8 mouse cellular contexts compared by ENCODE assay signal in genomic region chr1:131770656-131771055, GRCm38 (mm10). TPM values are rescaled to one million over a fixed set of nuclear protein-coding genes. Genes with fewer than 3 reads are reported as not detected.
DNase-seq lines count a peak whose midpoint lies in the region; ATAC-seq and TF ChIP-seq lines count a peak whose summit lies in the region.
"Had no signal": no experiment of that assay in that cellular context is flagged by ENCODE, and none has a peak within 500 bp of the region (broad histone marks: within the 10 kb centered on the region; RNA-seq: fewer than 3 reads in every experiment).

No protein-coding gene starts in this region.

- no peak overlapping the region for H3K27ac ChIP-seq in kidney, embryonic 16.5 days (ENCODE audit: low read length)
- peak overlapping the region; percentile 51; the same call in 1 of the 2 replicates for H3K27ac ChIP-seq in forebrain, embryonic 12.5 days
- H3K27ac ChIP-seq in heart, postnatal 0 days (ENCODE audit: low read depth): peak overlapping the region; percentile 83
- H3K27ac ChIP-seq in stomach, postnatal 0 days (replicated peaks): no peak overlapping the region
- H3K27ac ChIP-seq: midbrain, embryonic 12.5 days had no signal

- no peak overlapping the region for H3K4me2 ChIP-seq in kidney, embryonic 16.5 days (replicated peaks; ENCODE audit: low read depth, low read length)
- no peak overlapping the region for H3K4me2 ChIP-seq in forebrain, embryonic 12.5 days
- H3K4me2 ChIP-seq in heart, postnatal 0 days (ENCODE audit: low read depth, low read length): no peak overlapping the region
- H3K4me2 ChIP-seq in stomach, postnatal 0 days (replicated peaks; ENCODE audit: low read depth): no peak overlapping the region
- H3K4me2 ChIP-seq: midbrain, embryonic 12.5 days had no signal

- ATAC-seq in kidney, embryonic 16.5 days (ENCODE audit: low FRiP score, low TSS enrichment): no peak
- peak; percentile 63; the same call in 1 of the 2 replicates for ATAC-seq in forebrain, embryonic 12.5 days (ENCODE audit: low FRiP score)
- peak; percentile 91 for ATAC-seq in heart, postnatal 0 days (ENCODE audit: insufficient read depth, low read depth)
- ATAC-seq in stomach, postnatal 0 days (ENCODE audit: low FRiP score, low TSS enrichment): no peak

- peak; percentile 26 for TF ChIP-seq CTCF in heart, postnatal 0 days (IDR thresholded peaks at IDR 0.05; ENCODE audit: low read depth)
- TF ChIP-seq CTCF in stomach, postnatal 0 days (IDR thresholded peaks at IDR 0.05; ENCODE audit: low read depth): no peak

- 61% methylated on average over 4 of the region's 4 CpGs for WGBS in kidney, embryonic 16.5 days
- WGBS in forebrain, embryonic 12.5 days: 37% methylated on average over 4 of the region's 4 CpGs
- 38% methylated on average over 4 of the region's 4 CpGs for WGBS in heart, postnatal 0 days
- WGBS in stomach, postnatal 0 days: 55% methylated on average over 4 of the region's 4 CpGs

- no peaks in the 10 kb centered on the region for H3K9me3 ChIP-seq in kidney, embryonic 16.5 days (ENCODE audit: low read length)
- H3K9me3 ChIP-seq in forebrain, embryonic 12.5 days: no peaks in the 10 kb centered on the region
- no peaks in the 10 kb centered on the region for H3K9me3 ChIP-seq in heart, postnatal 0 days (replicated peaks; ENCODE audit: control insufficient read depth, low read length)
- H3K9me3 ChIP-seq in stomach, postnatal 0 days (ENCODE audit: control insufficient read depth, low read length): no peaks in the 10 kb centered on the region
- H3K9me3 ChIP-seq: midbrain, embryonic 12.5 days had no signal

- H3K27me3 ChIP-seq in kidney, embryonic 16.5 days (ENCODE audit: insufficient read depth, low read length): no peaks in the 10 kb centered on the region
- H3K27me3 ChIP-seq in forebrain, embryonic 12.5 days: no peaks in the 10 kb centered on the region
- no peaks in the 10 kb centered on the region for H3K27me3 ChIP-seq in heart, postnatal 0 days (ENCODE audit: control insufficient read depth, insufficient read depth, low read length)
- H3K27me3 ChIP-seq in stomach, postnatal 0 days (ENCODE audit: control insufficient read depth, insufficient read depth, low read length): no peaks in the 10 kb centered on the region
- H3K27me3 ChIP-seq: midbrain, embryonic 12.5 days had no signal

- no peaks in the 10 kb centered on the region for H3K36me3 ChIP-seq in kidney, embryonic 16.5 days (ENCODE audit: insufficient read depth, low read length)
- H3K36me3 ChIP-seq in forebrain, embryonic 12.5 days (replicated peaks): no peaks in the 10 kb centered on the region
- H3K36me3 ChIP-seq in heart, postnatal 0 days (replicated peaks; ENCODE audit: control insufficient read depth, insufficient read depth, low read length): no peaks in the 10 kb centered on the region
- H3K36me3 ChIP-seq in stomach, postnatal 0 days (ENCODE audit: control insufficient read depth, insufficient read depth, low read length): no peaks in the 10 kb centered on the region
- H3K36me3 ChIP-seq: midbrain, embryonic 12.5 days had no signal

- H3K4me1 ChIP-seq in kidney, embryonic 16.5 days (ENCODE audit: insufficient read depth, low read length): no peaks in the 10 kb centered on the region
- peaks cover 6% of the 10 kb centered on the region for H3K4me1 ChIP-seq in forebrain, embryonic 12.5 days
- H3K4me1 ChIP-seq in heart, postnatal 0 days (ENCODE audit: control insufficient read depth, insufficient read depth): peaks cover 12% of the 10 kb centered on the region; the same call in 1 of the 2 replicates
- no peaks in the 10 kb centered on the region for H3K4me1 ChIP-seq in stomach, postnatal 0 days (replicated peaks; ENCODE audit: control insufficient read depth, insufficient read depth)

- no peak overlapping the region for H3K4me3 ChIP-seq in kidney, embryonic 16.5 days (ENCODE audit: low read length)
- H3K4me3 ChIP-seq in forebrain, embryonic 12.5 days (replicated peaks): no peak overlapping the region
- no peak overlapping the region for H3K4me3 ChIP-seq in heart, postnatal 0 days (ENCODE audit: low read depth, low read length)
- H3K4me3 ChIP-seq in stomach, postnatal 0 days (ENCODE audit: low read depth, low read length): no peak overlapping the region
- H3K4me3 ChIP-seq: midbrain, embryonic 12.5 days had no signal

- TF ChIP-seq EP300 in heart, postnatal 0 days (IDR thresholded peaks at IDR 0.05; ENCODE audit: low read depth): peak; percentile 95
- no peak for TF ChIP-seq EP300 in stomach, postnatal 0 days (optimal IDR thresholded peaks at IDR 0.05)

- peak; percentile 57 for DNase-seq in kidney, adult 18-20 months
- DNase-seq in heart, postnatal 0 days (ENCODE audit: low spot score): peak; percentile 68
- peak; percentile 78 to 89 for DNase-seq in left cerebral cortex, postnatal 10 days (ENCODE audit: extremely low spot score in 1 of 2, low spot score in 2 of 2)
- DNase-seq in stomach, postnatal 0 days (ENCODE audit: low spot score): no peak
- no peak for DNase-seq in embryo, embryonic 11 days

- intact Hi-C loops in left cerebral cortex, postnatal 10 days (cut with DNase I): no loop called here

- no peak overlapping the region for H3K9ac ChIP-seq in kidney, embryonic 16.5 days (replicated peaks; ENCODE audit: low read length)
- H3K9ac ChIP-seq in forebrain, embryonic 12.5 days: no peak overlapping the region
- H3K9ac ChIP-seq in heart, postnatal 0 days (replicated peaks; ENCODE audit: low read depth, low read length): no peak overlapping the region; the same call in 1 of the 2 replicates
- H3K9ac ChIP-seq in stomach, postnatal 0 days (ENCODE audit: low read length): no peak overlapping the region
- H3K9ac ChIP-seq: midbrain, embryonic 12.5 days had no signal

RNA-seq across cellular contexts. Expression of gene Pm20d1, which starts 26.5 kb away (rescaled TPM):
- 4.2 and 5.0 TPM in 2 replicates for polyA plus RNA-seq in kidney, embryonic 16.5 days (2015; fragmentation: Nextera tagmentation; extraction: Ambion mirVana)
- 0.34 and 0.35 TPM in 2 replicates for polyA plus RNA-seq in forebrain, embryonic 12.5 days (2016; fragmentation: Nextera tagmentation; extraction: Ambion mirVana)
- 1.6 and 3.5 TPM in 2 replicates for total RNA-seq in heart, postnatal 0 days (2014; rRNA removed; ENCODE audit: low replicate concordance)
- 4.8 and 6.4 TPM in 2 replicates for polyA plus RNA-seq in heart, postnatal 0 days (2015; fragmentation: Nextera tagmentation; extraction: Ambion mirVana)
- total RNA-seq in left cerebral cortex, postnatal 10 days (2021): under 1 TPM; 0.69 to 0.94 TPM
- 1.1 and 1.4 TPM in 2 replicates for polyA plus RNA-seq in stomach, postnatal 0 days (2015; fragmentation: Nextera tagmentation; extraction: Ambion mirVana)

RNA-seq across cellular contexts. Expression of gene Slc26a9, which starts 26.8 kb away (rescaled TPM):
- 0.16 and 0.33 TPM in 2 replicates for polyA plus RNA-seq in kidney, embryonic 16.5 days (2015; fragmentation: Nextera tagmentation; extraction: Ambion mirVana)
- polyA plus RNA-seq in forebrain, embryonic 12.5 days (2016; fragmentation: Nextera tagmentation; extraction: Ambion mirVana): not detected in 2 replicates
- not detected in 2 replicates for total RNA-seq in heart, postnatal 0 days (2014; rRNA removed; ENCODE audit: low replicate concordance)
- 0.03 and 0.05 TPM in 2 replicates for polyA plus RNA-seq in heart, postnatal 0 days (2015; fragmentation: Nextera tagmentation; extraction: Ambion mirVana)
- under 1 TPM; 0.18 to 0.24 TPM for total RNA-seq in left cerebral cortex, postnatal 10 days (2021)
- 15.4 and 17.6 TPM in 2 replicates for polyA plus RNA-seq in stomach, postnatal 0 days (2015; fragmentation: Nextera tagmentation; extraction: Ambion mirVana)
- polyA plus RNA-seq: midbrain, embryonic 12.5 days had no signal

RNA-seq across cellular contexts. Expression of gene Slc41a1, which starts 56.6 kb away (rescaled TPM):
- polyA plus RNA-seq in kidney, embryonic 16.5 days (2015; fragmentation: Nextera tagmentation; extraction: Ambion mirVana): 16.0 and 16.1 TPM in 2 replicates
- 10.2 and 11.5 TPM in 2 replicates for polyA plus RNA-seq in forebrain, embryonic 12.5 days (2016; fragmentation: Nextera tagmentation; extraction: Ambion mirVana)
- 24.2 and 29.7 TPM in 2 replicates for total RNA-seq in heart, postnatal 0 days (2014; rRNA removed; ENCODE audit: low replicate concordance)
- polyA plus RNA-seq in heart, postnatal 0 days (2015; fragmentation: Nextera tagmentation; extraction: Ambion mirVana): 9.0 and 10.3 TPM in 2 replicates
- total RNA-seq in left cerebral cortex, postnatal 10 days (2021): 10 to 100 TPM; 43.8 to 43.9 TPM
- 7.0 and 7.1 TPM in 2 replicates for polyA plus RNA-seq in stomach, postnatal 0 days (2015; fragmentation: Nextera tagmentation; extraction: Ambion mirVana)

Comparison
In these comparisons a context has a peak if more than half of its experiments do, and no peak if none do; other contexts are left out.
1. DNase-seq: peak in kidney, adult 18-20 months (single experiment), heart, postnatal 0 days (single experiment) and left cerebral cortex, postnatal 10 days (2 of 2); none in stomach, postnatal 0 days (single experiment) and embryo, embryonic 11 days (single experiment).
2. ATAC-seq: peak in forebrain, embryonic 12.5 days (single experiment) and heart, postnatal 0 days (single experiment); none in kidney, embryonic 16.5 days (single experiment) and stomach, postnatal 0 days (single experiment).
3. H3K27ac ChIP-seq: peak in forebrain, embryonic 12.5 days (single experiment) and heart, postnatal 0 days (single experiment); none in kidney, embryonic 16.5 days (single experiment) and stomach, postnatal 0 days (single experiment).
4. RNA of gene Slc26a9, which starts 26.8 kb away (polyA plus RNA-seq): 15.4 to 17.6 TPM in stomach, postnatal 0 days; 0.16 to 0.33 TPM in kidney, embryonic 16.5 days, 0.03 to 0.05 TPM in heart, postnatal 0 days and not detected in forebrain, embryonic 12.5 days; every median in the first group is over 10 times any median in the second.